In genomic region chr10:19939282-19939705, GRCm38 (mm10) we compare ENCODE assay signal across 9 mouse cellular contexts. TPM values are rescaled to one million over a fixed set of nuclear protein-coding genes. Genes with fewer than 3 reads are reported as not detected.
DNase-seq lines count a peak whose midpoint lies in the region; ATAC-seq and TF ChIP-seq lines count a peak whose summit lies in the region.
"Had no signal": no experiment of that assay in that cellular context is flagged by ENCODE, and none has a peak within 500 bp of the region (broad histone marks: within the 10 kb centered on the region; RNA-seq: fewer than 3 reads in every experiment).

No protein-coding gene starts in this region.

- no peak for DNase-seq in heart, embryonic 10.5 days (ENCODE audit: low spot score)
- peak; percentile 29 for DNase-seq in brain, adult 2 months (ENCODE audit: low read depth, low spot score)
- DNase-seq in stomach, postnatal 0 days (ENCODE audit: low spot score) = no peak
- DNase-seq in limb, embryonic 10.5 days (ENCODE audit: low spot score) = no peak
- no peak for DNase-seq in c-Kit-positive CD71-positive TER-119-positive erythroid progenitor cells, embryonic 14.5 days (ENCODE audit: low spot score)

- no peak overlapping the region for H3K9ac ChIP-seq in heart, embryonic 16.5 days (ENCODE audit: low read length)
- H3K9ac ChIP-seq in liver, embryonic 12.5 days = no peak overlapping the region
- no peak overlapping the region for H3K9ac ChIP-seq in stomach, postnatal 0 days (ENCODE audit: low read length)
- H3K9ac ChIP-seq in midbrain, embryonic 16.5 days (ENCODE audit: low read depth, low read length) = no peak overlapping the region

- 0 out of 2 replicates have a peak, but pooled peaks have one; percentile 4 for ATAC-seq in heart, embryonic 16.5 days (replicated peaks; ENCODE audit: extremely low read depth, insufficient read depth, low FRiP score)
- no peak for ATAC-seq in liver, embryonic 12.5 days
- ATAC-seq in stomach, postnatal 0 days (ENCODE audit: low FRiP score, low TSS enrichment) = no peak; the same call in 1 of the 2 replicates
- no peak for ATAC-seq in midbrain, embryonic 16.5 days

- no peak for TF ChIP-seq EP300 in stomach, postnatal 0 days (optimal IDR thresholded peaks at IDR 0.05)

- H3K9me3 ChIP-seq in heart, embryonic 16.5 days (replicated peaks; ENCODE audit: control insufficient read depth, low read length) = no peaks in the 10 kb centered on the region
- H3K9me3 ChIP-seq in heart, embryonic 10.5 days = no peaks in the 10 kb centered on the region
- H3K9me3 ChIP-seq in liver, embryonic 12.5 days (replicated peaks) = no peaks in the 10 kb centered on the region
- no peaks in the 10 kb centered on the region for H3K9me3 ChIP-seq in stomach, postnatal 0 days (ENCODE audit: control insufficient read depth, low read length)
- no peaks in the 10 kb centered on the region for H3K9me3 ChIP-seq in limb, embryonic 10.5 days (replicated peaks)
- H3K9me3 ChIP-seq in midbrain, embryonic 16.5 days (replicated peaks; ENCODE audit: control insufficient read depth, low read length, poor library complexity, severe bottlenecking) = no peaks in the 10 kb centered on the region

- no peak for TF ChIP-seq CTCF in stomach, postnatal 0 days (IDR thresholded peaks at IDR 0.05; ENCODE audit: low read depth)

- H3K27ac ChIP-seq in heart, embryonic 16.5 days (ENCODE audit: low read length) = 0 out of 2 replicates have a peak overlapping the region, but pooled peaks have one; percentile 25
- no peak overlapping the region for H3K27ac ChIP-seq in heart, embryonic 10.5 days
- no peak overlapping the region for H3K27ac ChIP-seq in liver, embryonic 12.5 days
- 0 out of 2 replicates have a peak overlapping the region, but pooled peaks have one; percentile 19 for H3K27ac ChIP-seq in stomach, postnatal 0 days (replicated peaks)
- no peak overlapping the region for H3K27ac ChIP-seq in limb, embryonic 10.5 days
- no peak overlapping the region for H3K27ac ChIP-seq in midbrain, embryonic 16.5 days (ENCODE audit: low read length)

- peaks cover 37% of the 10 kb centered on the region for H3K4me1 ChIP-seq in heart, embryonic 16.5 days (ENCODE audit: control insufficient read depth, insufficient read depth, low read length)
- H3K4me1 ChIP-seq in heart, embryonic 10.5 days = peaks cover 43% of the 10 kb centered on the region
- H3K4me1 ChIP-seq in liver, embryonic 12.5 days = peaks cover 41% of the 10 kb centered on the region
- no peaks in the 10 kb centered on the region for H3K4me1 ChIP-seq in stomach, postnatal 0 days (replicated peaks; ENCODE audit: control insufficient read depth, insufficient read depth)
- peaks cover 22% of the 10 kb centered on the region for H3K4me1 ChIP-seq in limb, embryonic 10.5 days
- H3K4me1 ChIP-seq in midbrain, embryonic 16.5 days (ENCODE audit: control insufficient read depth, insufficient read depth, low read length) = no peaks in the 10 kb centered on the region

- H3K4me2 ChIP-seq in heart, embryonic 16.5 days (ENCODE audit: low read depth, low read length) = no peak overlapping the region
- peak overlapping the region; percentile 39; the same call in 1 of the 2 replicates for H3K4me2 ChIP-seq in liver, embryonic 12.5 days
- no peak overlapping the region for H3K4me2 ChIP-seq in stomach, postnatal 0 days (replicated peaks; ENCODE audit: low read depth)
- H3K4me2 ChIP-seq in midbrain, embryonic 16.5 days (ENCODE audit: low read length) = no peak overlapping the region

- H3K27me3 ChIP-seq in heart, embryonic 16.5 days (ENCODE audit: control insufficient read depth, insufficient read depth, low read length) = no peaks in the 10 kb centered on the region
- no peaks in the 10 kb centered on the region for H3K27me3 ChIP-seq in heart, embryonic 10.5 days (ENCODE audit: insufficient read depth, poor library complexity, severe bottlenecking)
- peaks cover 15% of the 10 kb centered on the region for H3K27me3 ChIP-seq in liver, embryonic 12.5 days (replicated peaks)
- H3K27me3 ChIP-seq in stomach, postnatal 0 days (ENCODE audit: control insufficient read depth, insufficient read depth, low read length) = no peaks in the 10 kb centered on the region
- H3K27me3 ChIP-seq in limb, embryonic 10.5 days (ENCODE audit: low read depth, poor library complexity, severe bottlenecking) = peaks cover 24% of the 10 kb centered on the region
- H3K27me3 ChIP-seq in midbrain, embryonic 16.5 days (ENCODE audit: control insufficient read depth, insufficient read depth, low read depth, low read length) = peaks cover 5% of the 10 kb centered on the region; the same call in 1 of the 2 replicates

- no peaks in the 10 kb centered on the region for H3K36me3 ChIP-seq in heart, embryonic 16.5 days (ENCODE audit: control insufficient read depth, insufficient read depth)
- H3K36me3 ChIP-seq in heart, embryonic 10.5 days = no peaks in the 10 kb centered on the region
- H3K36me3 ChIP-seq in liver, embryonic 12.5 days = no peaks in the 10 kb centered on the region
- H3K36me3 ChIP-seq in stomach, postnatal 0 days (ENCODE audit: control insufficient read depth, insufficient read depth, low read length) = no peaks in the 10 kb centered on the region
- H3K36me3 ChIP-seq in limb, embryonic 10.5 days = no peaks in the 10 kb centered on the region
- no peaks in the 10 kb centered on the region for H3K36me3 ChIP-seq in midbrain, embryonic 16.5 days (ENCODE audit: control insufficient read depth, insufficient read depth, low read length)

- H3K4me3 ChIP-seq in heart, embryonic 16.5 days (ENCODE audit: low read length) = no peak overlapping the region
- H3K4me3 ChIP-seq in heart, embryonic 10.5 days = no peak overlapping the region
- no peak overlapping the region for H3K4me3 ChIP-seq in liver, embryonic 12.5 days
- no peak overlapping the region for H3K4me3 ChIP-seq in stomach, postnatal 0 days (ENCODE audit: low read depth, low read length)
- no peak overlapping the region for H3K4me3 ChIP-seq in limb, embryonic 10.5 days
- no peak overlapping the region for H3K4me3 ChIP-seq in midbrain, embryonic 16.5 days (ENCODE audit: low read depth, low read length)
- H3K4me3 ChIP-seq: erythroblast, embryonic 14.5 days had no signal

- WGBS in heart, embryonic 16.5 days = 47% methylated on average over 8 of the region's 8 CpGs
- 64% methylated on average over 8 of the region's 8 CpGs for WGBS in heart, embryonic 10.5 days
- WGBS in liver, embryonic 12.5 days (ENCODE audit: insufficient replicate concordance) = 21% methylated on average over 8 of the region's 8 CpGs
- WGBS in stomach, postnatal 0 days = 41% methylated on average over 8 of the region's 8 CpGs
- WGBS in limb, embryonic 10.5 days = 68% methylated on average over 8 of the region's 8 CpGs
- 66% methylated on average over 8 of the region's 8 CpGs for WGBS in midbrain, embryonic 16.5 days

RNA-seq across cellular contexts. Expression of gene Map3k5, which starts 5.0 kb away (rescaled TPM):
- 2.8 and 3.0 TPM in 2 replicates for polyA plus RNA-seq in heart, embryonic 16.5 days (2015; fragmentation: Nextera tagmentation; extraction: Ambion mirVana)
- 2.4 and 2.6 TPM in 2 replicates for polyA plus RNA-seq in heart, embryonic 10.5 days (2016; fragmentation: Nextera tagmentation; extraction: Ambion mirVana)
- polyA plus RNA-seq in liver, embryonic 12.5 days (2016; fragmentation: Nextera tagmentation; extraction: Ambion mirVana) = 1.2 and 1.3 TPM in 2 replicates
- polyA plus RNA-seq in stomach, postnatal 0 days (2015; fragmentation: Nextera tagmentation; extraction: Ambion mirVana) = 2.4 and 3.1 TPM in 2 replicates
- polyA plus RNA-seq in limb, embryonic 10.5 days (2016; fragmentation: Nextera tagmentation; extraction: Ambion mirVana) = 0.44 and 0.58 TPM in 2 replicates
- polyA plus RNA-seq in midbrain, embryonic 16.5 days (2015; fragmentation: Nextera tagmentation; extraction: Ambion mirVana) = 1.1 and 1.2 TPM in 2 replicates
- polyA plus RNA-seq: erythroblast, embryonic 14.5 days had no signal

RNA-seq across cellular contexts. Expression of gene Pex7, which starts 31.8 kb away (rescaled TPM):
- 38.6 and 41.4 TPM in 2 replicates for polyA plus RNA-seq in heart, embryonic 16.5 days (2015; fragmentation: Nextera tagmentation; extraction: Ambion mirVana)
- 31.6 and 41.5 TPM in 2 replicates for polyA plus RNA-seq in heart, embryonic 10.5 days (2016; fragmentation: Nextera tagmentation; extraction: Ambion mirVana)
- polyA plus RNA-seq in liver, embryonic 12.5 days (2016; fragmentation: Nextera tagmentation; extraction: Ambion mirVana) = 29.7 and 30.9 TPM in 2 replicates
- 56.0 and 60.8 TPM in 2 replicates for polyA plus RNA-seq in stomach, postnatal 0 days (2015; fragmentation: Nextera tagmentation; extraction: Ambion mirVana)
- 19.1 and 19.3 TPM in 2 replicates for polyA plus RNA-seq in limb, embryonic 10.5 days (2016; fragmentation: Nextera tagmentation; extraction: Ambion mirVana)
- 26.0 and 32.8 TPM in 2 replicates for polyA plus RNA-seq in midbrain, embryonic 16.5 days (2015; fragmentation: Nextera tagmentation; extraction: Ambion mirVana)

Comparison
In these comparisons a context has a peak if more than half of its experiments do, and no peak if none do; other contexts are left out.
1. H3K27ac ChIP-seq: peak in heart, embryonic 16.5 days (single experiment) and stomach, postnatal 0 days (single experiment); none in heart, embryonic 10.5 days (single experiment), liver, embryonic 12.5 days (single experiment), limb, embryonic 10.5 days (single experiment) and midbrain, embryonic 16.5 days (single experiment).